Mouse (Mus musculus) stomach, embryonic 16.5 days (tissue): ENCODE results near the gene Sec61a1. TPM values are rescaled to one million over a fixed set of nuclear protein-coding genes. Genes with fewer than 3 reads are reported as not detected.

Source experiments
- ATAC-seq: fragments of 200-750 bp; cut with Nextera tagmentation; 2 replicates; pipeline ENCODE4 v1.8.0; 2017; ENCODE audit warnings: moderate number of reproducible peaks, moderate TSS enrichment; ENCODE audit not compliant: insufficient read depth, low FRiP score
- H3K27ac ChIP-seq: fragments of 300-500 bp; sonication (generic); 2 replicates; pipeline ENCODE4 v1.5.1; 2014; ENCODE audit warnings: low read length
- H3K27me3 ChIP-seq: fragments of 300-500 bp; sonication (generic); 2 replicates; pipeline ENCODE4 v1.6.1; 2014; ENCODE audit warnings: low read length, control low read depth, mixed read lengths; ENCODE audit not compliant: control insufficient read depth, insufficient read depth
- H3K36me3 ChIP-seq: fragments of 300-500 bp; sonication (generic); 2 replicates; pipeline ENCODE4 v1.6.1; 2014; ENCODE audit warnings: low read length; ENCODE audit not compliant: control insufficient read depth, insufficient read depth
- H3K4me1 ChIP-seq: fragments of 300-500 bp; sonication (generic); 2 replicates; pipeline ENCODE4 v1.6.1; 2014; ENCODE audit warnings: low read length, control low read depth, mixed read lengths; ENCODE audit not compliant: control insufficient read depth, insufficient read depth
- H3K4me2 ChIP-seq: fragments of 300-500 bp; sonication (generic); 2 replicates; pipeline ENCODE4 v1.6.1; 2014; ENCODE audit warnings: low read depth, low read length, mixed read lengths
- H3K4me3 ChIP-seq: fragments of 300-500 bp; sonication (generic); replicated peaks from 2 replicates; pipeline ENCODE4 v1.5.1; 2014; ENCODE audit warnings: mild to moderate bottlenecking, low read length
- H3K9ac ChIP-seq: fragments of 300-500 bp; sonication (generic); 2 replicates; pipeline ENCODE4 v1.6.1; 2014; ENCODE audit warnings: low read length
- H3K9me3 ChIP-seq: fragments of 300-500 bp; sonication (generic); replicated peaks from 2 replicates; pipeline ENCODE4 v1.6.1; 2016; ENCODE audit warnings: low read length, control low read depth; ENCODE audit not compliant: control insufficient read depth
- WGBS: fragments of 180-500 bp; shearing (Covaris S2); extraction: QIAGEN DNeasy Blood & Tissue Kit; methylation state at CpG from one replicate; pipeline ENCODE4 v1.1.7; 2014; 5-methylcytosine and 5-hydroxymethylcytosine counted together
- polyA plus RNA-seq: library from polyadenylated mRNA; unstranded; fragments of >200 nt; fragmentation: Nextera tagmentation; extraction: Ambion mirVana; gene quantifications from 2 replicates; pipeline ENCODE4 v1.2.1, GENCODE M21; 2015

Sec61a1 gene
- polyA plus RNA-seq, 1 experiment from 2014 or later, result 283 TPM

DNA sequence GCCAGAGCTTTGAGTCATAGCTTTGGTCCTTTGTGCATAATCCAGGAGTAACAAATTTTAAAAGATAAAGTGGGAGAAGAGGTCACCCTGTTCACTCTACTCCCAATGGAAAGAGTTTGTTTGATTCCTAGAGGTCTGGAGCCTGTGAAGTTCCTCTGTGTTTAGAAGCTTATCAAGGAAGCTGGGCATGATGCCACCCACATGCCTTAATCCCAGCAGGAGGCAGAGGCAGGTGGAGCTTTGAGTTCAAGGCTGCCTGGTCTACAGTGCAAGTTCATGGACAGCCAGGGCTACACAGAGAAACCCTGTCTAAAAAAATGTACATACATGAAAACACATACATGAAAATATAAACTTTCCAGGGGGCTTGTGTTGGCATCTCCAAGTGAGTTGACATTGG, 34.8 kb downstream of the Sec61a1 start:
- ATAC-seq, result no peak
- H3K36me3 ChIP-seq, result peaks cover 29% of the 10 kb centered on the region
- H3K27ac ChIP-seq, result no peak overlapping the region

DNA sequence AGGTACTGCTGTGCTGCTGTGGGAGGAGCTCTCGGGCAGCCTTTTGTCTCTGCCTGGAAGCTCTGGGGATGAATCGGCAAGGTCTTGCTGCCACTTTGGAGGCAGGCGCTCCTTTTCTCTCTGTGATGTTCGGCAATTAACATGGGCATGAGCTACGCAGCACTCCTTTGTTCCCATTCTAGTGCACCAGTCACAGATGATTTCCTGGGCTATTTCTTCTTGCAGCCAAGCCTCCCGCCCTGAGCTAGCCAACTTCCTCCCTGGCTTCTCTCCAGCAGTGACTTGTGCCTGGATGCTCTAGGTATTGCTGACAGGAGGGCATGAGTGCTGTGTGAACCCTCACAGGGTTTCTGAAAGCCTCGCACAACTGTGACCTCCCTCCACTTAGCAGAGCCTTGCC, 35.6 kb downstream of the Sec61a1 start:
- Histone ChIP-seq H3K36me3 (peaks cover 29% of the 10 kb centered on the region), H3K27ac (no peak overlapping the region), H3K9me3 (no peaks in the 10 kb centered on the region), H3K4me3 (no peak overlapping the region), H3K4me2 (no peak overlapping the region), H3K9ac (no peak overlapping the region), H3K27me3 (no peaks in the 10 kb centered on the region), H3K4me1 (0 out of 2 replicates have a peak, but pooled peaks cover 3% of the 10 kb centered on the region)
- ATAC-seq, result no peak
- WGBS, result 75% methylated on average over 7 of the region's 7 CpGs

More for the DNA sequence above, 34.8 kb downstream of the Sec61a1 start:
- Histone ChIP-seq H3K9me3 (no peaks in the 10 kb centered on the region), H3K4me2 (no peak overlapping the region), H3K4me3 (no peak overlapping the region), H3K4me1 (0 out of 2 replicates have a peak, but pooled peaks cover 3% of the 10 kb centered on the region), H3K27me3 (no peaks in the 10 kb centered on the region), H3K9ac (no peak overlapping the region)

DNA sequence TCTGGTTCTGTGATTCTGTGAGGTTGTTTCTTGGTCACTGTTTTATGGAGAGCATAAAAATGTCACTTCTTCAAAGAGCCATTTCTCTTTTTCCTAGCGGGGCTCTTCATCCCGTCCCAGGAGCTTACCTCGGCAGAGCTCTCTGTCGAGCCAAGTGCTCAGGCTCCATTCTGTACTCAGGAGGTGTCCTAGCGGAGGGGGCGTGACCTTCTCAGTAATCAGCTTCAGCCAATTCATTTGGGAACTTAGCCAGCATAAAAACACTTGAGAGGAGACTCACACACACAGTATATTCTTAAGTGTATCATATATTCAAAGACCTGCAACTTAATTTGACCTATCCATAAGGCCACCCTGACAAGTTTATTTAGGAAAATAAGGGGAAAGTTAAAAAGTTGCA, 38.3 kb downstream of the Sec61a1 start:
- Histone ChIP-seq H3K9me3 (no peaks in the 10 kb centered on the region), H3K9ac (no peak overlapping the region), H3K4me2 (no peak overlapping the region), H3K27me3 (no peaks in the 10 kb centered on the region), H3K4me3 (no peak overlapping the region), H3K27ac (no peak overlapping the region), H3K36me3 (peaks cover 24% of the 10 kb centered on the region), H3K4me1 (0 out of 2 replicates have a peak, but pooled peaks cover 2% of the 10 kb centered on the region)
- ATAC-seq, result no peak
- 59% methylated on average over 6 of the region's 6 CpGs for WGBS

DNA sequence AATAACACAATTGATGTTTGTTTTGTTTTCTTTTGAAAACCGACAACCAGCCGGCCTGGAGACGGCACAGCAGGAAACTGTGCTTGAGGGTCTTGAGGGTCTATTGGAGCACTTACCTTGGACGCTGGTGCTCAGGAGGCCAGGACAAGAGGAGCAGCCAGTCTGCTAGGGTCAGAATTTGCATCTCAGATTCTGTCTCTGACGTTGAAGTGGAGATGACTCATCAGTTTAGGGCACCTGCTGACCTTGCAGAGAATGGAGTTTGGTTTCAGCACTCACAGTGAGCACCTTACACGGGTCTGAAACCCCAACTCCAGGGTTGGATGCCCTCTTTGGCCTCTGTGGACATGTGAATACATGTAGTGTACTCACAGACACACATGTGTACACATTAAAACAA, 48.8 kb downstream of the Sec61a1 start:
- Histone ChIP-seq H3K9ac (no peak overlapping the region), H3K4me2 (no peak overlapping the region), H3K4me3 (no peak overlapping the region), H3K4me1 (peaks cover 10% of the 10 kb centered on the region), H3K27ac (no peak overlapping the region), H3K36me3 (peaks cover 14% of the 10 kb centered on the region; the same call in 1 of the 2 replicates), H3K27me3 (no peaks in the 10 kb centered on the region), H3K9me3 (no peaks in the 10 kb centered on the region)
- 76% methylated on average over 6 of the region's 6 CpGs for WGBS
- no peak for ATAC-seq

DNA sequence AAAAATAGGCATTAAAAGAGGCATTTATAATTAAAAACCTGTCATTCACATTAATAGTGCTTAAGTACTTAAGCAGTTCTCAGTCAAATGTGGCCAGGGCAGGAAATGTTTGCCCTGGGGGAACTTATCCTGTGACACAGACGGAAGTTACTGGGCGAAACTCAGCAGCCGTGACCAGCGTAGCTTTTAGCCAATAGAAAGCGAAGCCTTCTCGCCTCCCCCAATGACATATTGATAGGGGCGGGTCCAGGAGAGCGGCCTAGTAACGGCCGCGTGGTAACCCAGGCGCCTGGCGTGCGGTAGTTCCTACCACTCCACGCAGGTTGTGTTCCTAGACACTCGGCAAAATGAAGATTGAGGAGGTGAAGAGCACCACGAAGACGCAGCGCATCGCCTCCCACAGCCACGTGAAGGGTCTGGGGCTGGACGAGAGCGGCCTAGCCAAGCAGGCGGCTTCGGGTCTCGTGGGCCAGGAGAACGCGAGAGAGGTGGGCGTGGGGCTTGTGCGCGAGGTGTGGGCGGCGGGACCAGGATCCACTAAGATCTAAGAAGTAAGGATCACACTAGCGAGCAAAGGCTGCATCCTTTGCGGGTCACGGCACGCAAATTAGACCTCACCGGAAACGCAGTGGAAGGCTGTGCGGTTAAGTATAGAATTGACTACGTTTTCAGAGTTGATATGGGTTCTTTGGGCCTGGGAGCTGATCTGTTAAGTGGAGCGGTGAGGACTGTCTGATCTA, 53.4 kb downstream of the Sec61a1 start, which contains the start of gene Ruvbl1:
Gene Ruvbl1 (plus strand): TSS at position 229 of the 740 bp plus-strand sequence.
- peak within 1 kb of the TSS; percentile 77 for H3K9ac ChIP-seq
- no peaks in the 10 kb centered on the region for H3K27me3 ChIP-seq
- no peaks in the 10 kb centered on the region for H3K9me3 ChIP-seq
- H3K4me2 ChIP-seq, result peak within 1 kb of the TSS; percentile 78
- H3K27ac ChIP-seq, result no peak within 1 kb of the TSS
- H3K4me3 ChIP-seq, result peak within 1 kb of the TSS; percentile 66
- peaks cover 10% of the 10 kb centered on the region for H3K4me1 ChIP-seq
- H3K36me3 ChIP-seq, result peaks cover 5% of the 10 kb centered on the region; the same call in 1 of the 2 replicates
- WGBS, result under 1% methylated on average over 37 of the region's 42 CpGs
- peak; percentile 99 for ATAC-seq

DNA sequence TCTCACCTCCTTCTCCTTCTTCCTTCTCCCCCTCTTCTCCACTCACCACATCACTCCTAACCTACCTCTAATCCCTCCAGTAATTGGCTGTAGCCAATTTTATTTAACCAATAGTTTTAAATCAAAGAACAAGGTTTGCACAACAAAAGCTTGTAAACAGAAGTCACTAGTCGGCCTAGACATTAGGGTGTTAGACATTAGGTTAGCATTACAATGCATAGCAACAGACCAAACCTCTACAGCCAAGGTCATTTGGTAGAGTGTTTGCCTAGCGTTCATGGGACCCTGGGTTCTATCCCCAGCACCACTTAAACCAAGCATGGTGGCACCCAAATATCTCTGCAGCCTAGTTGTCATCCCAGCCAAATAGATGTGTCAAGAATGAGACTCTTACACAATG, 64.2 kb downstream of the Sec61a1 start:
- no peak overlapping the region for H3K9ac ChIP-seq
- no peak overlapping the region for H3K4me3 ChIP-seq
- ATAC-seq, result no peak
- no peaks in the 10 kb centered on the region for H3K27me3 ChIP-seq
- H3K9me3 ChIP-seq, result no peaks in the 10 kb centered on the region
- no peak overlapping the region for H3K27ac ChIP-seq
- 64% methylated on average over 2 of the region's 2 CpGs for WGBS
- H3K36me3 ChIP-seq, result no peaks in the 10 kb centered on the region
- no peaks in the 10 kb centered on the region for H3K4me1 ChIP-seq
- no peak overlapping the region for H3K4me2 ChIP-seq

Other genes with a start within 250 kb of the Sec61a1 start
- 29.7 and 37.5 TPM in 2 replicates for gene Eefsec, start 72.4 kb downstream of the Sec61a1 start, polyA plus RNA-seq
- 97.9 and 106 TPM in 2 replicates for gene Ruvbl1, start 53.5 kb downstream of the Sec61a1 start, polyA plus RNA-seq
- 0.61 and 1.7 TPM in 2 replicates for gene Kbtbd12, start 119.0 kb upstream of the Sec61a1 start, polyA plus RNA-seq
- gene Mgll, start 205.5 kb upstream of the Sec61a1 start, polyA plus RNA-seq, result 121 and 125 TPM in 2 replicates